Mouse (Mus musculus) midbrain, embryonic 12.5 days (tissue): ENCODE results near the gene Rere. TPM values are rescaled to one million over a fixed set of nuclear protein-coding genes. Genes with fewer than 3 reads are reported as not detected.
"Not testable (repeated sequence)": the region's sequence is repeated elsewhere in the genome, so short reads cannot be mapped to it uniquely, and the experiment has no call there.

Experiments
- ATAC-seq: fragments of 200-750 bp; cut with Nextera tagmentation; 2 replicates; pipeline ENCODE4 v1.8.0; 2017; ENCODE audit warnings: low read depth, moderate TSS enrichment, moderate library complexity; ENCODE audit not compliant: low FRiP score
- H3K27ac ChIP-seq: fragments of 300-500 bp; sonication (generic); replicated peaks from 2 replicates; pipeline ENCODE4 v1.5.1; 2016; ENCODE audit warnings: mild to moderate bottlenecking
- H3K27me3 ChIP-seq: fragments of 300-500 bp; sonication (generic); 2 replicates; pipeline ENCODE4 v1.6.1; 2016; ENCODE audit warnings: mild to moderate bottlenecking
- H3K36me3 ChIP-seq: fragments of 300-500 bp; sonication (generic); 2 replicates; pipeline ENCODE4 v1.6.1; 2016
- H3K4me1 ChIP-seq: fragments of 300-500 bp; sonication (generic); 2 replicates; pipeline ENCODE4 v1.6.1; 2016
- H3K4me2 ChIP-seq: fragments of 300-500 bp; sonication (generic); replicated peaks from 2 replicates; pipeline ENCODE4 v1.6.1; 2016; ENCODE audit warnings: mild to moderate bottlenecking, moderate library complexity
- H3K4me3 ChIP-seq: fragments of 300-500 bp; sonication (generic); 2 replicates; pipeline ENCODE4 v1.5.1; 2016; ENCODE audit warnings: mild to moderate bottlenecking
- H3K9ac ChIP-seq: fragments of 300-500 bp; sonication (generic); replicated peaks from 2 replicates; pipeline ENCODE4 v1.6.1; 2016; ENCODE audit warnings: mild to moderate bottlenecking, moderate library complexity
- H3K9me3 ChIP-seq: fragments of 300-500 bp; sonication (generic); 2 replicates; pipeline ENCODE4 v1.6.1; 2016; ENCODE audit warnings: mild to moderate bottlenecking
- WGBS: fragments of 180-500 bp; shearing (Covaris S2); methylation state at CpG from one replicate; pipeline ENCODE4 v1.1.7; 2016; 5-methylcytosine and 5-hydroxymethylcytosine counted together
- polyA plus RNA-seq: library from polyadenylated mRNA; unstranded; fragments of >200 nt; fragmentation: Nextera tagmentation; extraction: Ambion mirVana; gene quantifications from 2 replicates; pipeline ENCODE4 v1.2.1, GENCODE M21; 2016

Gene Rere
- polyA plus RNA-seq, 1 experiment from 2014 or later = 50.7 TPM

GRCm38 (mm10) chr4:150588300-150588621 lies 306.8 kb downstream of the Rere start:
- no peak overlapping the region for H3K27ac ChIP-seq
- no peaks in the 10 kb centered on the region for H3K9me3 ChIP-seq
- no peak overlapping the region for H3K4me3 ChIP-seq
- H3K36me3 ChIP-seq = no peaks in the 10 kb centered on the region
- no peaks in the 10 kb centered on the region for H3K27me3 ChIP-seq
- ATAC-seq = no peak
- no peak overlapping the region for H3K4me2 ChIP-seq
- no peak overlapping the region for H3K9ac ChIP-seq
- H3K4me1 ChIP-seq = peaks cover 35% of the 10 kb centered on the region
- 87% methylated on average over 2 of the region's 2 CpGs for WGBS

- peaks cover 27% of the 10 kb centered on the region for H3K4me1 ChIP-seq
- H3K27me3 ChIP-seq = no peaks in the 10 kb centered on the region
- 40% methylated on average over 3 of the region's 3 CpGs for WGBS
- H3K9ac ChIP-seq = no peak overlapping the region
- H3K27ac ChIP-seq = no peak overlapping the region
- H3K9me3 ChIP-seq = no peaks in the 10 kb centered on the region
- H3K4me2 ChIP-seq = no peak overlapping the region
- H3K36me3 ChIP-seq = no peaks in the 10 kb centered on the region
- no peak overlapping the region for H3K4me3 ChIP-seq
- no peak for ATAC-seq
Measured at GRCm38 (mm10) chr4:150590621-150591282, 309.3 kb downstream of the Rere start.

GRCm38 (mm10) chr4:150591602-150592001 lies 310.2 kb downstream of the Rere start:
- H3K36me3 ChIP-seq = no peaks in the 10 kb centered on the region
- H3K27me3 ChIP-seq = no peaks in the 10 kb centered on the region
- no peaks in the 10 kb centered on the region for H3K9me3 ChIP-seq
- no peak overlapping the region for H3K4me2 ChIP-seq
- no peak overlapping the region for H3K4me3 ChIP-seq
- H3K27ac ChIP-seq = no peak overlapping the region
- peaks cover 27% of the 10 kb centered on the region for H3K4me1 ChIP-seq
- 77% methylated on average over 4 of the region's 4 CpGs for WGBS
- no peak for ATAC-seq
- H3K9ac ChIP-seq = no peak overlapping the region

- H3K36me3 ChIP-seq = no peaks in the 10 kb centered on the region
- H3K4me1 ChIP-seq = peaks cover 27% of the 10 kb centered on the region
- H3K9ac ChIP-seq = no peak overlapping the region
- no peaks in the 10 kb centered on the region for H3K9me3 ChIP-seq
- no peak for ATAC-seq
- no peak overlapping the region for H3K27ac ChIP-seq
- H3K4me2 ChIP-seq = no peak overlapping the region
- no peaks in the 10 kb centered on the region for H3K27me3 ChIP-seq
- 83% methylated on average over 6 of the region's 6 CpGs for WGBS
- no peak overlapping the region for H3K4me3 ChIP-seq
Measured at GRCm38 (mm10) chr4:150592087-150592486, 310.6 kb downstream of the Rere start.

GRCm38 (mm10) chr4:150593473-150594217 lies 312.2 kb downstream of the Rere start:
- no peaks in the 10 kb centered on the region for H3K36me3 ChIP-seq
- H3K9ac ChIP-seq = no peak overlapping the region
- H3K27me3 ChIP-seq = no peaks in the 10 kb centered on the region
- H3K27ac ChIP-seq = no peak overlapping the region
- ATAC-seq = no peak
- H3K4me1 ChIP-seq = peaks cover 27% of the 10 kb centered on the region
- H3K4me3 ChIP-seq = no peak overlapping the region
- no peaks in the 10 kb centered on the region for H3K9me3 ChIP-seq
- 88% methylated on average over 4 of the region's 4 CpGs for WGBS
- no peak overlapping the region for H3K4me2 ChIP-seq

- no peak for ATAC-seq
- H3K4me1 ChIP-seq = peaks cover 29% of the 10 kb centered on the region
- H3K9ac ChIP-seq = no peak overlapping the region
- H3K4me3 ChIP-seq = no peak overlapping the region
- H3K27ac ChIP-seq = no peak overlapping the region
- WGBS = 93% methylated on average over 4 of the region's 4 CpGs
- no peak overlapping the region for H3K4me2 ChIP-seq
- no peaks in the 10 kb centered on the region for H3K27me3 ChIP-seq
- no peaks in the 10 kb centered on the region for H3K9me3 ChIP-seq
- no peaks in the 10 kb centered on the region for H3K36me3 ChIP-seq
Measured at GRCm38 (mm10) chr4:150594298-150594829, 312.9 kb downstream of the Rere start.

GRCm38 (mm10) chr4:150595071-150595470 lies 313.6 kb downstream of the Rere start:
- 84% methylated on average over 3 of the region's 3 CpGs for WGBS
- Histone ChIP-seq H3K27ac (no peak overlapping the region), H3K9ac (no peak overlapping the region), H3K4me3 (no peak overlapping the region), H3K4me2 (no peak overlapping the region), H3K36me3 (no peaks in the 10 kb centered on the region), H3K9me3 (no peaks in the 10 kb centered on the region), H3K27me3 (no peaks in the 10 kb centered on the region), H3K4me1 (peaks cover 31% of the 10 kb centered on the region)
- no peak for ATAC-seq

- H3K9me3 ChIP-seq = no peaks in the 10 kb centered on the region
- H3K27me3 ChIP-seq = no peaks in the 10 kb centered on the region
- ATAC-seq = no peak
- 91% methylated on average over 5 of the region's 5 CpGs for WGBS
- H3K4me1 ChIP-seq = peaks cover 22% of the 10 kb centered on the region
- H3K4me2 ChIP-seq = no peak overlapping the region
- H3K4me3 ChIP-seq = no peak overlapping the region
- H3K27ac ChIP-seq = no peak overlapping the region
- H3K9ac ChIP-seq = no peak overlapping the region
- H3K36me3 ChIP-seq = no peaks in the 10 kb centered on the region
Measured at GRCm38 (mm10) chr4:150595991-150596390, 314.5 kb downstream of the Rere start.

GRCm38 (mm10) chr4:150598686-150599085 lies 317.2 kb downstream of the Rere start:
- Histone ChIP-seq H3K9me3 (no peaks in the 10 kb centered on the region), H3K4me2 (no peak overlapping the region), H3K36me3 (no peaks in the 10 kb centered on the region), H3K27me3 (no peaks in the 10 kb centered on the region), H3K4me3 (no peak overlapping the region), H3K9ac (no peak overlapping the region), H3K27ac (no peak overlapping the region), H3K4me1 (peaks cover 14% of the 10 kb centered on the region)
- no peak for ATAC-seq
- 92% methylated on average over 1 of the region's 1 CpGs for WGBS

GRCm38 (mm10) chr4:150599119-150599992 lies 317.9 kb downstream of the Rere start:
- Histone ChIP-seq H3K9me3 (no peaks in the 10 kb centered on the region), H3K4me1 (peaks cover 18% of the 10 kb centered on the region), H3K9ac (no peak overlapping the region), H3K27ac (no peak overlapping the region), H3K4me3 (no peak overlapping the region), H3K36me3 (no peaks in the 10 kb centered on the region), H3K4me2 (no peak overlapping the region), H3K27me3 (no peaks in the 10 kb centered on the region)
- WGBS = 77% methylated on average over 3 of the region's 3 CpGs
- no peak for ATAC-seq

GRCm38 (mm10) chr4:150600503-150600902 lies 319.1 kb downstream of the Rere start:
- not testable (repeated sequence) for H3K27ac ChIP-seq, ATAC-seq, H3K9me3 ChIP-seq, H3K9ac ChIP-seq, H3K4me2 ChIP-seq, H3K36me3 ChIP-seq, H3K4me3 ChIP-seq, H3K27me3 ChIP-seq
- WGBS = 90% methylated on average over 2 of the region's 2 CpGs
- peaks cover 25% of the 10 kb centered on the region for H3K4me1 ChIP-seq

- no peak overlapping the region for H3K4me2 ChIP-seq
- no peaks in the 10 kb centered on the region for H3K36me3 ChIP-seq
- H3K9me3 ChIP-seq = no peaks in the 10 kb centered on the region
- H3K4me1 ChIP-seq = peaks cover 35% of the 10 kb centered on the region
- peak overlapping the region; percentile 39; the same call in 1 of the 2 replicates for H3K27ac ChIP-seq
- no peaks in the 10 kb centered on the region for H3K27me3 ChIP-seq
- no peak overlapping the region for H3K9ac ChIP-seq
- H3K4me3 ChIP-seq = no peak overlapping the region
- no peak for ATAC-seq
- 76% methylated on average over 10 of the region's 10 CpGs for WGBS
Measured at GRCm38 (mm10) chr4:150601489-150601888, 320.0 kb downstream of the Rere start.
